Mouse (Mus musculus): Measurements from ENCODE around the gene Upp2.

The Upp2 gene

DNA sequence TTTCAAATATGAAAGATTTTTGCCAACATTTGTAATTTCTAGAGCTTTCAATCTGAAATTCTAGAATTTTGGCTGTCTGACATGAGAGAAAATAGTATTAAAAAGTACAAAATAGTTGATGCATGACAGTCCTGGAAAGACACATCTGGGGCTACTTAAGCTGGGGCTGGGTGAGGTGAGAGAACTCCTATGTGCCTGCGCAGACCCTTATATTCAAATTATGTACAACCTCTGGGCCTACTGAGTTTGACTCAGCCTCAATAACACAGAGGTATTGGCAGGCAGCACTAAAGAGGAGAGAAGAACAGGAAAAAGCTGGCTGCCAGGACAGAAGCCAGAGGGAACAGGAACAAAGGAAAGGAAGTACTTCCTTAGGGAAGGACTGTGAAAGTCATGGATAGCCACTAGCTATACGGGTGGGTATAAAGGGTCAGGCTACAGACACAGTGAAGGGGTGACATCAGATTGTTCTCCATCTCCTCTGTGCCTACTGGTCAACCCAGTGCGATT, 211.9 kb downstream of the Upp2 start:
- no peak for DNase-seq

GRCm38 (mm10) chr2:58783526-58783925, 216.4 kb downstream of the Upp2 start:
- no peak for DNase-seq

- no peak for DNase-seq
These were observed 219.1 kb downstream of the Upp2 start for GRCm38 (mm10) chr2:58786177-58786576.

DNA sequence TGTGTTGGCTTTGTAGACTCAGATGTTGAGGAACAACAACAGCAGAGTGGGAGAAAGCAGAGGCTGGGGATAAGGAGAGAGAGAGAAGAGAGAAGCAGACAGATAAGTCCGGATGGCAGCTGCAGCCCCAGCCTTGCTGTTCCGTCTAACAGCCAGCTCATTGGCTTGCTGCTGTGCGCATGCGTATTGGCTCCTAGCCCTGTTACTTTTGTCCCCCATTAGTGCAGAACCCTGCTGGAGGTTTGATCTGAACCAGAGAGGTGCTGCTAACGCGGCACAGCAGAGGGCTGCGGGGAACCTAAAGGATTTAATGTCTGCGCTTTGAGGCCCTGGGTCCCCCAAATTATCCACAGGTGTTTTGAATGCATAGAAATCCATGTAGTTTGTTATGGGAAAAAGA, 219.6 kb downstream of the Upp2 start:
- no peak for DNase-seq

- DNase-seq: no peak
These were observed 220.3 kb downstream of the Upp2 start for GRCm38 (mm10) chr2:58787360-58787759.

DNA sequence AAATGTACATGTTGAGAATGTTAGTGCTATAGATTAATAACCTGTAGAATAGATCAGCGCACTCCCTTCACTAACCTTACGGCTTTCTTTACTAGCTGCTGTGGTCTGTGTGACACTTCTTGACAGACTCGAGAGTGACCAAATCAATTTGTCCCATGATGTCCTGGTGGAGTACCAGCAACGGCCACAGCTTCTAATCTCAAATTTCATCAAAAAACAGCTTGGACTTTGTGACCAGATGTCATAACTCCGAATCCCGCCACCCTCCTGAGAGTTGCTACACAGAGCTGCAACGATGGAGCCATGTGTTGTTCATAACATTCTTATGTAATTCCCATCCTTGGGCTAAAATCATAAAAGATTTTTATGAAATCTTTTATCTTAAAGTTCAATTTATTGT, 222.8 kb downstream of the Upp2 start:
- DNase-seq: no peak

DNA sequence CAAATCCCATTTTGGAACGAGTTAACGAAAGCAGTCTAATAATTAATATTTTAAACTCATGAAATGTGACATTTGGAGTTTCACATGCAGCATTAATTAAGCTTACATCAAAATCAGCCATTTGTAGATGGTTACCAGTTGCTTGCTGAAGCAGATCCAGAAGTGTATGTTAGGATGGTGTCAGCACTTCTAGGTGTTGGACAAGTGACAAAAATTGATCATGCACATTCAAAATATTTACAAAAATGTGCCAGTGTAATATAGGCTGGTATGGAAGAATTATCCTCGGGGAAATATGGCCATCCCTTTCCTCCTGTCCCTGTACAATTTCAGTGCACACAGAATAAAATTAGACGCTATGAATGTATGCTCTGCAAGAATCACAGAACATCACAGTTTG, 223.3 kb downstream of the Upp2 start:
- no peak for DNase-seq

- DNase-seq: no peak
These were observed 227.4 kb downstream of the Upp2 start for GRCm38 (mm10) chr2:58794489-58794888.

DNA sequence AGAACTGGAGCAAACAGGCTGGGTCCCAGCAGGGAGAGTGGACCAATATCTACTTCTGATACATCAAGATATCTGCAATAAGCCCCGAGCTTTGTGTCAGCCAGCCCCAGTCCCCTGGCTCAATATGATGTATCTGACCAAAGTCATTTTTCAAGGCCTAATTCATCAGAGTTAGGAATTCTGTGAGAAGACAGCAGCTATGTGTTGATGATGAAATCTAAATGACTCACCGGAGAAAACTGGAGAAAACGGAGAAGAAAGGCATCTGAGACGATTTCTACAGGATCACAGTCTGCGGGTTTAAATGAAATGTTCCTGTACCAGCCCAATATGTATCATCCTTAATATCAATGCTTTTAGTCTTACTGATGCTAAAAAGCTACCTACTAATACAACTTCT, 228.3 kb downstream of the Upp2 start:
- DNase-seq: no peak

- DNase-seq: no peak
These were observed 230.4 kb downstream of the Upp2 start for GRCm38 (mm10) chr2:58797506-58797905.

DNA sequence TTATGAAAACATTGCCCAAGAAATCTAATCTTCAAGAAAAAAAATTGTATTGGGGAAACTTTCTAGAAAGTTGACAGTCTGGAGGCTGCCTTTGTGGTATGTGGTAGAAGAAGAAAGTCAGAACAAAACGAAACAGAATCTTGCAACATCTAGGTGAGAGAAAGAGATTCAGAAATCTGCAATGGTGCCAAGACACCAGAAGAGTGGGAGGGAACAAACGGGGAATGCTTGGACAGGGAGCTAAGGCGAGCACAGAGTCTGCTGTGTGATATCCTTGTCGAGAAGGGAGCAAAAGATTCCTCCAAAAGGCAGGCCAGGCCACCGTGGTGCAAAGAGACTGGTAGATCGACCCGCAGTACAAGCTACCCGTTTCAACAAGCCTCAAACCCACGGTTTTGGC, 232.0 kb downstream of the Upp2 start:
- DNase-seq: no peak

DNA sequence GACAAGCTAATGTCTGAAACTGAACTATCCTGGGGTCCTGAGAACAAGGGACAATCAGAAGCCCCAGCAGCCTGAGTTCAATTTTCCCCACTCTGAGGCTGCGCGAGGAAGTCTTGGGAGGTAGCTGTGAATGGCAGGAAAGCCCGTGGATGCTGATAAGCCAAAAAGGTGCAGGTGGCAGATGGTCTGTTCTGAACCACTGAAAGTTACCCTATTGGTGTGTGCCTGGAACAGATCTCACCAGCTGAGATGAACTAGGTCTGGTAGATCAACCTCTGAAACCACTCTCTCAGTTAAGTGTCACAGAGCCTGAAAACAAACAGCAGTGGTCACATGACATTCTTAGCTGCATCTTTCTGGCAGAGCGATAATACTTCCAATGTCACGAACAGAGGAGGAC, 232.5 kb downstream of the Upp2 start:
- no peak for DNase-seq

DNA sequence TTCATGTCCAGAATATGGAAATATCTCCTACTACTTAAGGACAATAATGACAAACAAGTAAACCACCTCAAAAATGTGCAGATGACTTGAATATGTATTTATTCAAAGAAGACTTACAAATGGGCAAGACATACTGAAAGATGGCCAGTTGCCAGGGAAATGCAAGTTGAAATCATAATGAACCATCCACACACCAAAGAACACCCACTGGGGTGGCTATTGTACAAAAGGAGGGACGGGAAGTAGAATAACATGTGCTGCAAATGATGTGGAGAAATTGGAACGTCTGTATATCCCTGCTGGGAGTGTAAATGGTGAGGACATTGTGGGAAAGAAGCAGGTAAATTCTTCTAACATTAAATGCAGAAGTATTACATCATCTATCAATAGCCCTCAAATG, 245.8 kb downstream of the Upp2 start:
- DNase-seq: no peak

DNA sequence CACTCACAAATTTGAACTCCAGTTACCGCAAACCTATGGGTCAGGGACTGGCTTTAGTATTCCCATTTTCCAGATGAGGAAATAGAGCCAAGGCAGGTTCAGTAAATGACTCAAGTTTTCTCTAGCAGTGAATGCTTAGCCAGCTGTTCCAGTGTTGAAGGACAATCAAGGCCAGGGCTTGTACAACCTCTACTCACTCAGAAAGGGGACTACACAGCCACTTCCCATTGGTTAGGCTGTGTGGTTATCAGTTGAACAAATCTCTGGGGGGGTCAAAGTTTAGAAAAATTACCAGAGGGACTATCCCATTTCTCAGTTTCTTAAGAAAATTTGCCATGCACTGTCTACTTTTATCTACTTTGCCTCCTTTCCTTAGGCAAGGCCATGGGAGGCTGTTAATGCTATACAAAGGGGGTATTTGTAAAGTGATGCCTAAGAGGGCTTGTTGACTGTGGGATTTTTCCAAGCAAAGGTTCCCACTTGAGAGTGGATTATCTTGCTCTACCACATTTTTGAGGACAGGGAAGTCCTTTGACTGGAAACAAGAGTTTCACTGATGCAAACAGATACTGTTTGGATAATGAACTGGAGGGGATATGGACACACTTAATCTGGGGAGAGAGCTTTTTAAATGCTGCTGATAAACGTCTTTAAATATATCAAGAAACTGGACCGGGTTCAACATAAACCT, 262.0 kb downstream of the Upp2 start:
- DNase-seq: no peak

GRCm38 (mm10) chr2:58829981-58830742, 263.1 kb downstream of the Upp2 start:
- peak; percentile 14 for DNase-seq

- no peak for DNase-seq
These were observed 265.3 kb downstream of the Upp2 start for GRCm38 (mm10) chr2:58832253-58832980.

DNA sequence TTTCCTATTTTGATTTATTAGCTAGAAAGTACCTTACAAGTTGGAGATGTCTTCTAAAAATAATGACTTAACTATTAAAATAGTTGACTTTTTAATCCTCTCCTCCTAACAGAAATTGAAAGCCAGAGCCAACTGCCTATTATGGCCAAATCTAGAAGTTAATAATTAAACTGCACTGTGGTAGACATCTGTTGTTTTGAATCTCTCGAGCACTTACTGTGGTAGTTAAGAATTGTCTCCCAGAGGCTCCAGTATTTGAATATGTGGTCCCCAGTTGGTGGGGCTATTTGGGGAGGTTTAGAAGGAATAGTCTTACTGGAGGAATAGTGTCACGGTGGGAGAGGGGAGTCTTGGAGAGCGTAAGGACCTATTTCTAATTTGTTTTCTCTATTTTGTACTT, 273.9 kb downstream of the Upp2 start:
- no peak for DNase-seq

DNA sequence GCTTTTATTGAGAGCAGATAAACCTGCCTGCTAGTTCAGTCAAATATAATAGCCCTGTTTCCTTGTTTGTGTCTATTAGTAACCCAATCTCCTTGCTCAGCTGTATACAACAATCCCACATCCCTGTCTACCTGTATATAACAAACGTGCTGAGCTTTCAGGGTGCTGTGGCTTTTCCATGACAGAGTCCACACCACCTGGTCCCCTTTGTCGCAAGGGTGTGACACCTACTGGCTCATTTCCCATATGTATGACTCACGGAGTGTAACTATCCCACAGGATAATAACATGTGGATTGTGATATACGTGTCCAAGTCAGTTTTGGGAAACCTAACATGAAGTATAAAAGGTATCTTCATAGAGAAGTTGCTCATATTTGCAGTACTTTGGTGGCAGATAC, 275.3 kb downstream of the Upp2 start:
- DNase-seq: no peak

Measured in right cerebral cortex, adult 18-20 months (tissue).